Mouse (Mus musculus): Measurements from ENCODE around the gene Cdkn1c. TPM values are rescaled to one million over a fixed set of nuclear protein-coding genes. Genes with fewer than 3 reads are reported as not detected.

The Cdkn1c gene
- total RNA-seq (2014; rRNA removed) (2.4 and 4.4 TPM in 2 replicates), polyA plus RNA-seq (2012; rRNA removed) (2.2 and 5.2 TPM in 2 replicates)

- Histone ChIP-seq H3K27me3 (ENCODE audit: control insufficient read depth, insufficient read depth, low read length) (peaks cover 24% of the 10 kb centered on the region), H3K79me2 (ENCODE audit: control insufficient read depth, insufficient read depth, low read length) (no peaks in the 10 kb centered on the region), H3K36me3 (ENCODE audit: control insufficient read depth, insufficient read depth, low read length) (no peaks in the 10 kb centered on the region), H3K4me1 (ENCODE audit: control insufficient read depth, insufficient read depth, low read length) (no peaks in the 10 kb centered on the region; the same call in 1 of the 2 replicates), H3K9ac (ENCODE audit: low read depth, low read length) (peak within 1 kb of the TSS; percentile 62), H3K4me3 (ENCODE audit: insufficient read depth, low read depth, low read length) (peak within 1 kb of the TSS; percentile 68), H3K27ac (replicated peaks; ENCODE audit: insufficient read depth, low read depth, low read length) (no peak within 1 kb of the TSS)
- no peak for TF ChIP-seq CTCF (IDR thresholded peaks at IDR 0.05; ENCODE audit: low read depth, low read length)
- TF ChIP-seq POLR2A (IDR thresholded peaks at IDR 0.05; ENCODE audit: extremely low read depth, insufficient read depth, low read length) = peak; percentile 46; the same call in 1 of the 2 replicates
- DNase-seq (ENCODE audit: extremely low read depth, low read depth, low spot score) = peak; percentile 48
- WGBS = 22% methylated on average over 48 of the region's 48 CpGs
These were observed at the start of gene Cdkn1c for GRCm38 (mm10) chr7:143460874-143461273. TSS of gene Cdkn1c (minus strand) at chr7:143461050.

- H3K36me3 ChIP-seq (ENCODE audit: control insufficient read depth, insufficient read depth, low read length) = peaks cover 4% of the 10 kb centered on the region; the same call in 1 of the 2 replicates
- no peaks in the 10 kb centered on the region for H3K4me1 ChIP-seq (ENCODE audit: control insufficient read depth, insufficient read depth, low read length)
- no peaks in the 10 kb centered on the region for H3K79me2 ChIP-seq (ENCODE audit: control insufficient read depth, insufficient read depth, low read length)
- DNase-seq (ENCODE audit: extremely low read depth, low read depth, low spot score) = no peak
- no peak overlapping the region for H3K4me3 ChIP-seq (ENCODE audit: insufficient read depth, low read depth, low read length)
- H3K9ac ChIP-seq (ENCODE audit: low read depth, low read length) = no peak overlapping the region
- H3K27ac ChIP-seq (replicated peaks; ENCODE audit: insufficient read depth, low read depth, low read length) = no peak overlapping the region
- TF ChIP-seq POLR2A (IDR thresholded peaks at IDR 0.05; ENCODE audit: extremely low read depth, insufficient read depth, low read length) (no peak), CTCF (IDR thresholded peaks at IDR 0.05; ENCODE audit: low read depth, low read length) (no peak)
- WGBS = 63% methylated on average over 1 of the region's 1 CpGs
- no peaks in the 10 kb centered on the region for H3K27me3 ChIP-seq (ENCODE audit: control insufficient read depth, insufficient read depth, low read length)
These were observed 48.7 kb upstream of the Cdkn1c start for GRCm38 (mm10) chr7:143509566-143509965.

- Histone ChIP-seq H3K36me3 (ENCODE audit: control insufficient read depth, insufficient read depth, low read length) (no peaks in the 10 kb centered on the region), H3K79me2 (ENCODE audit: control insufficient read depth, insufficient read depth, low read length) (no peaks in the 10 kb centered on the region), H3K4me1 (ENCODE audit: control insufficient read depth, insufficient read depth, low read length) (peaks cover 3% of the 10 kb centered on the region; the same call in 1 of the 2 replicates), H3K4me3 (ENCODE audit: insufficient read depth, low read depth, low read length) (no peak overlapping the region), H3K27ac (replicated peaks; ENCODE audit: insufficient read depth, low read depth, low read length) (no peak overlapping the region), H3K27me3 (ENCODE audit: control insufficient read depth, insufficient read depth, low read length) (0 out of 2 replicates have a peak, but pooled peaks cover 2% of the 10 kb centered on the region), H3K9ac (ENCODE audit: low read depth, low read length) (no peak overlapping the region)
- TF ChIP-seq POLR2A (IDR thresholded peaks at IDR 0.05; ENCODE audit: extremely low read depth, insufficient read depth, low read length) = no peak
- peak; percentile 46; the same call in 1 of the 2 replicates for TF ChIP-seq CTCF (IDR thresholded peaks at IDR 0.05; ENCODE audit: low read depth, low read length)
- WGBS = 33% methylated on average over 7 of the region's 7 CpGs
- peak; percentile 66 for DNase-seq (ENCODE audit: extremely low read depth, low read depth, low spot score)
These were observed 45.8 kb upstream of the Cdkn1c start for GRCm38 (mm10) chr7:143506675-143507074.

GRCm38 (mm10) chr7:143506271-143506670 lies 45.4 kb upstream of the Cdkn1c start:
- TF ChIP-seq CTCF (IDR thresholded peaks at IDR 0.05; ENCODE audit: low read depth, low read length) = no peak
- no peak for TF ChIP-seq POLR2A (IDR thresholded peaks at IDR 0.05; ENCODE audit: extremely low read depth, insufficient read depth, low read length)
- no peak for DNase-seq (ENCODE audit: extremely low read depth, low read depth, low spot score)
- Histone ChIP-seq H3K27ac (replicated peaks; ENCODE audit: insufficient read depth, low read depth, low read length) (no peak overlapping the region), H3K36me3 (ENCODE audit: control insufficient read depth, insufficient read depth, low read length) (no peaks in the 10 kb centered on the region), H3K9ac (ENCODE audit: low read depth, low read length) (no peak overlapping the region), H3K4me3 (ENCODE audit: insufficient read depth, low read depth, low read length) (no peak overlapping the region), H3K4me1 (ENCODE audit: control insufficient read depth, insufficient read depth, low read length) (peaks cover 3% of the 10 kb centered on the region; the same call in 1 of the 2 replicates), H3K79me2 (ENCODE audit: control insufficient read depth, insufficient read depth, low read length) (no peaks in the 10 kb centered on the region), H3K27me3 (ENCODE audit: control insufficient read depth, insufficient read depth, low read length) (0 out of 2 replicates have a peak, but pooled peaks cover 2% of the 10 kb centered on the region)
- 75% methylated on average over 7 of the region's 7 CpGs for WGBS

GRCm38 (mm10) chr7:143505823-143506222 lies 45.0 kb upstream of the Cdkn1c start:
- Histone ChIP-seq H3K9ac (ENCODE audit: low read depth, low read length) (no peak overlapping the region), H3K79me2 (ENCODE audit: control insufficient read depth, insufficient read depth, low read length) (no peaks in the 10 kb centered on the region), H3K36me3 (ENCODE audit: control insufficient read depth, insufficient read depth, low read length) (no peaks in the 10 kb centered on the region), H3K4me3 (ENCODE audit: insufficient read depth, low read depth, low read length) (no peak overlapping the region), H3K27ac (replicated peaks; ENCODE audit: insufficient read depth, low read depth, low read length) (no peak overlapping the region), H3K4me1 (ENCODE audit: control insufficient read depth, insufficient read depth, low read length) (peaks cover 3% of the 10 kb centered on the region; the same call in 1 of the 2 replicates), H3K27me3 (ENCODE audit: control insufficient read depth, insufficient read depth, low read length) (0 out of 2 replicates have a peak, but pooled peaks cover 2% of the 10 kb centered on the region)
- WGBS = 24% methylated on average over 11 of the region's 11 CpGs
- TF ChIP-seq POLR2A (IDR thresholded peaks at IDR 0.05; ENCODE audit: extremely low read depth, insufficient read depth, low read length) (no peak), CTCF (IDR thresholded peaks at IDR 0.05; ENCODE audit: low read depth, low read length) (peak; percentile 89)
- peak; percentile 36 for DNase-seq (ENCODE audit: extremely low read depth, low read depth, low spot score)

- H3K36me3 ChIP-seq (ENCODE audit: control insufficient read depth, insufficient read depth, low read length) = no peaks in the 10 kb centered on the region
- WGBS = 89% methylated on average over 2 of the region's 2 CpGs
- H3K4me1 ChIP-seq (ENCODE audit: control insufficient read depth, insufficient read depth, low read length) = peaks cover 3% of the 10 kb centered on the region; the same call in 1 of the 2 replicates
- no peaks in the 10 kb centered on the region for H3K79me2 ChIP-seq (ENCODE audit: control insufficient read depth, insufficient read depth, low read length)
- H3K9ac ChIP-seq (ENCODE audit: low read depth, low read length) = no peak overlapping the region
- H3K27me3 ChIP-seq (ENCODE audit: control insufficient read depth, insufficient read depth, low read length) = 0 out of 2 replicates have a peak, but pooled peaks cover 2% of the 10 kb centered on the region
- no peak for TF ChIP-seq CTCF (IDR thresholded peaks at IDR 0.05; ENCODE audit: low read depth, low read length)
- TF ChIP-seq POLR2A (IDR thresholded peaks at IDR 0.05; ENCODE audit: extremely low read depth, insufficient read depth, low read length) = no peak
- no peak overlapping the region for H3K4me3 ChIP-seq (ENCODE audit: insufficient read depth, low read depth, low read length)
- DNase-seq (ENCODE audit: extremely low read depth, low read depth, low spot score) = no peak
- H3K27ac ChIP-seq (replicated peaks; ENCODE audit: insufficient read depth, low read depth, low read length) = no peak overlapping the region
These were observed 44.6 kb upstream of the Cdkn1c start for GRCm38 (mm10) chr7:143505411-143505810.
